Mouse (Mus musculus): ENCODE data around the gene Saa3.
"Not testable (repeated sequence)": the region's sequence is repeated elsewhere in the genome, so short reads cannot be mapped to it uniquely, and the experiment has no call there.

The Saa3 gene

GRCm38 (mm10) chr7:46710390-46710844, 5.1 kb downstream of the Saa3 start, which contains the start of gene Saal1:
Gene Saal1 (minus strand): TSS chr7:46710680.
- peak; percentile 87 to 89 for DNase-seq

DNA sequence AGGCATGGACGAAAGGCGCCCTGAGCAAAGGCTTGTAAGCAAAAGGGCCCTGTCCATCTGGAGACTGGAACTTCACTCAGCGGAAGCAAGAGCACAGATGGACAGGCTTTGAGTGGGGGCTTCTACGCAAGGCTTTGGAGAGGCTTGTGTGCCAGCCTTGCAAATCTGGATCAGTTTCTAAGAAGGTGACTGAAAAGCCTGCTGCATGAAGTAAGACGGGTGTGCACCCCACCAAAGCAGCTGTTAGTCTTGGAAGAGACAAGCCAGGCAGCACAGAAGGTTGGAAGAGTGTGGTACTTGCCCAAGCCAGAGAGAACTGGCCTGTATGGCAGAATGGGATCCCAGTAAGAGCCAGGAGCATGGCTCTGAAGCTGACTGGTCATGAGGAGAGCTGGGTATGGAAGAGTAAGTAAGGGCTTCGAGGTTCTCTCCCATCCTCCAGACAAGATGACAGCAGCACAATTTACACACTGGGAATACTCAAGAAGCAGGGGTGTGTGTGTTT, 14.9 kb downstream of the Saa3 start:
- DNase-seq = no peak

- no peak for DNase-seq
Measured at GRCm38 (mm10) chr7:46696754-46697153, 18.7 kb downstream of the Saa3 start.

- no peak for DNase-seq
Measured at GRCm38 (mm10) chr7:46686827-46687226, 28.7 kb downstream of the Saa3 start.

GRCm38 (mm10) chr7:46680732-46681131, 34.8 kb downstream of the Saa3 start:
- DNase-seq = peak in 1 of 2 experiments; percentile 8

GRCm38 (mm10) chr7:46679044-46679443, 36.5 kb downstream of the Saa3 start:
- DNase-seq = not testable (repeated sequence)

DNA sequence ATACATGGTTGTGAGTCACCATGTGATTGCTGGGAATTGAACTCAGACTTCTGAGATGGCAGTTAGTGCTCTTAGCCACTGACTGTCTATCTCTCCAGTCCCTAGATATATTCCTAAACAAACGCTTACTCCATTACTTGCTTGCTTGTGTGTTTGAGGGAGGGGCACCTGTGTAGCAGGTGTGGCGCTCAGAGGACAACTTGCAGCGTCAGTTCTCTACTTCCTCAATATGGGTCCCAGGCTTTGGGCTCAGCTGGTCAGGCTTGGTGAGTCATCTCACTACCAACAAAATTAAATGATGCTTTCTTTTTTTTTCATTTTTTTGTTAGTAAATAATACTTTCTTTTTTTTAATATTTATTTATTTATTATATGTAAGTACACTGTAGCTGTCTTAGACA, 37.1 kb downstream of the Saa3 start:
- DNase-seq = no peak

DNA sequence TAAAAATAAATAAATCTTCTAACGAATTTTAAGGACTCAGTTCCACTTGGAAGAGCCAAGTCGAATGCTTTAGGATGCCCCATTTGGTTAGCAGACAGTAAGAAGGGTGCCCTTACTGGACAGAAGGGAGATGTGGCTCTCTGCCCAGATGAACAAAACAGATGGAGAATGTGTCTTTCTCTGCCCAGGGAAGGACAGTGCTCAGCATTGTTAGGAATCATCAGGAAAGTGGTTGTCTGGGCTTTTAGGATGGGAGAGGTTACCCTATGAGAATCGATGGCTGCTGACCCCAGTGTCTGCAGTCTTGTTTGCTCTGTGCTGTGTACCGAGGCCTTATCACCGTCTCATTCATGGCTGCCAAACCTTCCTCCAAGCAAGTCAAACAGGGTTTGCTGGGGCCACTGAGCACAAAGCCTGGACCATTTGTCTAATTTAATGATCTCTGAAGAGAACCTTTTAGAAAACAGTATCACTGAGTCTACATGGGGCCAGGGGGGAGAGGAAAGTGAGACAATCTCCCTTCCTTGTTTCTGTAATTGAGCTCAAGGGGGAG, 38.6 kb downstream of the Saa3 start:
- DNase-seq = no peak

- peak in 1 of 2 experiments; percentile 6 for DNase-seq
Measured at GRCm38 (mm10) chr7:46675886-46676285, 39.6 kb downstream of the Saa3 start.

- DNase-seq = peak in 1 of 2 experiments; percentile 6
Measured at GRCm38 (mm10) chr7:46675061-46675460, 40.4 kb downstream of the Saa3 start.

GRCm38 (mm10) chr7:46672160-46672672, 43.3 kb downstream of the Saa3 start, which contains the start of gene Tph1:
Gene Tph1 (minus strand): TSS chr7:46672537.
- no peak for DNase-seq

DNA sequence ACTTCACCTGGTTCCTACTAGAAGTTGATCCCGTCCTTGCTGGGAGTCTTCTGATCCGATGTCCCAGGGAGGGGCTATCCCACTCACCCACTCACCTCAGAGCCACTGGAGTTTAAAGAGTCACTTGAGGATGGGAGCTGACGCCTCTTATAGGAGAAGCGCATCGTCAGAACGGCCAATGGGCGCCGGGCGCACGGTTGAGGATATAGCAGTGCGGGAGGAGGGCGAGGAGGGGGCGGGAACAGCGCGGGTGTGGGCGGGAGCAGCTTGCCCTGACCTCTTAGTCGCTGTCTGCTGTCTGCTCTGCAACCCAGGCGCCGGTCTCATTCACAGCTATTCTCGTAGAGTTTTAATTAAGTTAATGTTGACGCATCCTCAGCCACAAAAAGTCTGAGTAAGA, 48.2 kb downstream of the Saa3 start:
- no peak for DNase-seq

- peak in 1 of 2 experiments; percentile 16 for DNase-seq
Measured at GRCm38 (mm10) chr7:46665236-46665635, 50.3 kb downstream of the Saa3 start.

Measured in lung, postnatal 4 days (tissue).